Mouse (Mus musculus) kidney, postnatal 4 days (tissue): ENCODE results near the gene Olfr705.
"Not testable (repeated sequence)": the region's sequence is repeated elsewhere in the genome, so short reads cannot be mapped to it uniquely, and the experiment has no call there.

Experiments used
- DNase-seq, 2 experiments: peaks; one replicate each; pipeline ENCODE4 v3.0.0; 2021; ENCODE audit warnings: mixed read lengths in 2 of 2

The Olfr705 gene

DNA sequence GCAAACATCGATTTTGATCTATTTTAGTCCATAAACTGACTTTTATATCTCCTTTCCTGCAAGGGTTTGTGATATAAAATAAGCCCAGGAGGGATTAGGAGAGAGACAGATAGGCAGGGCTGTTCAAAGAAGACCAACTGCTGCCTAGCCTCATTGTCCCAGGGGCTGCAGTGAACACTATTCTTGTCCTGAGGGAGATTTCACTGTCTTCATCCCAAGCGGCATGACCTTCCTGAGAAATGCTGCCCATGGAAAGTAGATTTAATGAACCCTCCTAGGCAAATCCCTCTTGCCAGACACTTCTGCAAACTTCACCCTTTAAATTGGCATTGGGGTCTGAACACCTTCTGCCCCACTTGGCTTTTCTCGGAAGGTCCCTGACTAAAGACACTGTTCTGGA, at the start of gene Olfr705:
Olfr705 (minus strand) TSS at position 101 of the 400 bp plus-strand sequence.
- DNase-seq, result no peak

DNA sequence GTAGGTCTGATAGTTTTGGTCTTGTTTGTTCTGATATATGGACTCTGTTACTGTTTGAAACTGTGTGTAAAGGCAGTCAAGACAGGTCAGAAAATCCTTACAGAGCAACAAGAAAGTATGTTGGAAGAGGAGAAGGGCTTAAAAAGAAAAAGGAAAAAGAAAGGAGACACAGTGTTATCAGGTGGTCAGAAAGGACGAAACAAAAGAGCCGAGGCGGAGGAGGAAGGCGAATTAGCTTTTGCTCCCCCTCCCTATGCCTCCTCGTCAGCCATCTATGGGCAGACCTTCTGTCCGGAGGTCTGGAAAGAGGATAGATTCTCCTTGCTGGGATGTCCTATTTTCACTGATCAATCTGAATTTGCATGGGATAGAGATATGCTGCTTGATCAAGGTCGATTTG, 44.3 kb upstream of the Olfr705 start:
- not testable (repeated sequence) for DNase-seq

GRCm38 (mm10) chr7:106907676-106908075, 31.0 kb upstream of the Olfr705 start, which contains the start of gene Olfr1532-ps1:
Gene Olfr1532-ps1, plus strand, starts transcription at chr7:106908001.
- no peak for DNase-seq

GRCm38 (mm10) chr7:106901141-106901540, 24.4 kb upstream of the Olfr705 start, which contains the start of gene Olfr707:
Gene Olfr707, minus strand, starts transcription at chr7:106901241.
- DNase-seq, result not testable (repeated sequence)

GRCm38 (mm10) chr7:106888062-106888461, 11.4 kb upstream of the Olfr705 start, which contains the start of gene Olfr706:
Gene Olfr706, minus strand, starts transcription at chr7:106888162.
- no peak for DNase-seq

GRCm38 (mm10) chr7:106862885-106863284, 13.8 kb downstream of the Olfr705 start, which contains the start of gene Olfr704:
Gene Olfr704, plus strand, starts transcription at chr7:106863185.
- no peak for DNase-seq

- DNase-seq, result no peak
These were observed 33.6 kb downstream of the Olfr705 start, which contains the start of gene Olfr703 for GRCm38 (mm10) chr7:106843060-106843459. Gene Olfr703, plus strand, starts transcription at chr7:106843360.

GRCm38 (mm10) chr7:106833793-106834192, 42.9 kb downstream of the Olfr705 start, which contains the start of gene Olfr702:
Gene Olfr702, minus strand, starts transcription at chr7:106833893.
- DNase-seq, result no peak
